Mouse (Mus musculus): ENCODE results near the gene Jmjd4.

DNA sequence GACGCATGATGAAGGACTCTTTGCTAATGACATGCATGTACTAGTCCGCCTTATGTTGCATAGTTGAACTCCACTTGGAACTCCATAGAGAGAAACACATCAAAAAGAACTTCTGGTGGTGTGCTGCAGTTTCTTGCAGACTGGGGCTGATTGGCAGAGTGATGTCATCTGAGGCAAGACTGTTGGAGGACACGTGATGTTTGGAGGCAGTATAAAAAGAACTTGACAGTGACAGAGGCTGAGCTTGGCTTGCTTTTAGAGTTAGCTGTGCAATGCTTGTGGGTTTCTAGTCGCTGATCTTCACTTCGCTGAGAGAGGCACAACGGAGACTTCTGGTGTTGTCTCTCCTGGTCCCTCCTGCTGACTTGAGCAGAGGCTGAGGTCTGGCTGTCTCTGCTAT lies 27.4 kb downstream of the Jmjd4 start:
- TF ChIP-seq CTCF (conservative IDR thresholded peaks at IDR 0.05; ENCODE audit: insufficient read depth, insufficient read length, low read depth, low read length) (no peak), POLR2A (IDR thresholded peaks at IDR 0.05; ENCODE audit: low read depth, low read length) (no peak)

All from kidney, adult 2 months (tissue).